Mouse (Mus musculus): ENCODE results near the gene Ccdc92b. TPM values are rescaled to one million over a fixed set of nuclear protein-coding genes. Genes with fewer than 3 reads are reported as not detected.

Gene Ccdc92b
- 0.01 TPM for polyA plus RNA-seq (2012; fragmentation: generic; extraction: Trizol)
- long read RNA-seq, experiment 1 = 0 reads
- long read RNA-seq, experiment 2 = 0 reads

DNA sequence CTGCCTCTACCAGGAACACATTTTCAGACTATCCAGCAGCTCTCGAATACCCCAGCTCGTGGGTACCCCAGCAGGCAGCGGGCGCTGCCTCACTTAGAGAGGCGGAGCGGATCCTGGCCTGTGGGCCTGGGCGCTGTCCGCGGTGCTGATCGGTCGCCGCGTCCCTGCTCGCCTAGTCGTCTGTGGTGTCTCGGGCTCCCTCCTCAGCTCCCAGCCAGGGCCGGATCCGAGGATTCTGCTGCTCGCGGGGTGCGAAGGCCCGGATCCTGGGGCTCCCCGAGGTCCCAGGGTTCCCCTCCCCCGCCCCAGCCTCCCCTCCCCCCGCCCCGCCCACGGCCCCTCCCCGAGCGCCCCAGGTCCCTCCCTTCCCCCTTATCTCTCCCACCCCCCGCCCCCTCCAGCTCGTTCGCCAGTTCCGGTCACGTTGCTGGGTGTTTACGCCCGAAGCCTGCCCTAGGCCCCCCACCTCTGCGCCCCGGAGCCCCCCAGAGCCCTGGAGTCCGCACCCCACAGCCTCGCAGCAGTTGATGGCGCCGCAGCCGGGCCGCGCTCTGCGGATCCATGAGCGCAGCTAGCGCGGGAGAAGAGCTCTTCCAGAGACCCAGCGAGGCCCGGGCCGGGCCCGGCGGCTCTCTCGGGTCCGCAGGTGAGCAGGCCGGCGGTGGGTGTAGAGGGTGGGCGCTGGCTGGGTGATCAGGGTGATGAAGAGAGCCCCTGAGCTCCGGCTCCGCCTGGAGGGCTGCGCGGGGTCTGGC lies at the start of gene Ccdc92b:
Ccdc92b (plus strand) TSS at position 405 of the 755 bp plus-strand sequence.
- Histone ChIP-seq H3K79me3 (ENCODE audit: low read depth) (no peaks in the 10 kb centered on the region), H3K4me3 (ENCODE audit: insufficient read depth, poor library complexity, severe bottlenecking) (no peak within 1 kb of the TSS), H3K36me3 (ENCODE audit: control insufficient read depth, insufficient read depth) (no peaks in the 10 kb centered on the region), H3ac (ENCODE audit: control insufficient read depth, insufficient read length, low read depth) (no peak within 1 kb of the TSS), H3K27me3 (ENCODE audit: control insufficient read depth, insufficient read depth, insufficient read length) (peaks cover 26% of the 10 kb centered on the region), H3K79me2 (ENCODE audit: control insufficient read depth, insufficient read depth) (no peaks in the 10 kb centered on the region)
- no peak for TF ChIP-seq MYOD1 (IDR thresholded peaks at IDR 0.05; ENCODE audit: control insufficient read depth, insufficient read length, low read depth)
- no peak for TF ChIP-seq FOSL1 (IDR thresholded peaks at IDR 0.05; ENCODE audit: insufficient read depth, low read length, poor library complexity, severe bottlenecking)
- no peak for TF ChIP-seq CEBPB (IDR thresholded peaks at IDR 0.05; ENCODE audit: low read depth)

- Histone ChIP-seq H3K27me3 (ENCODE audit: control insufficient read depth, insufficient read depth, insufficient read length) (no peaks in the 10 kb centered on the region), H3K79me2 (ENCODE audit: control insufficient read depth, insufficient read depth) (no peaks in the 10 kb centered on the region), H3ac (ENCODE audit: control insufficient read depth, insufficient read length, low read depth) (no peak overlapping the region), H3K4me3 (ENCODE audit: insufficient read depth, poor library complexity, severe bottlenecking) (no peak overlapping the region), H3K79me3 (ENCODE audit: low read depth) (no peaks in the 10 kb centered on the region), H3K36me3 (ENCODE audit: control insufficient read depth, insufficient read depth) (no peaks in the 10 kb centered on the region)
- TF ChIP-seq CEBPB (IDR thresholded peaks at IDR 0.05; ENCODE audit: low read depth) = no peak
- TF ChIP-seq MYOD1 (IDR thresholded peaks at IDR 0.05; ENCODE audit: control insufficient read depth, insufficient read length, low read depth) = no peak
- no peak for TF ChIP-seq FOSL1 (IDR thresholded peaks at IDR 0.05; ENCODE audit: insufficient read depth, low read length, poor library complexity, severe bottlenecking)
- no peak for TF ChIP-seq USF1 (IDR thresholded peaks at IDR 0.05; ENCODE audit: low read depth)
- TF ChIP-seq MAX (IDR thresholded peaks at IDR 0.05) = no peak
- no peak for TF ChIP-seq CTCF (IDR thresholded peaks at IDR 0.05; ENCODE audit: control insufficient read depth, insufficient read depth, insufficient read length)
- no peak for TF ChIP-seq MYOG (IDR thresholded peaks at IDR 0.05; ENCODE audit: control insufficient read depth, extremely low read depth, insufficient read length)
These were observed 49.7 kb upstream of the Ccdc92b start for GRCm38 (mm10) chr11:74569735-74570134.

- no peaks in the 10 kb centered on the region for H3K79me2 ChIP-seq (ENCODE audit: control insufficient read depth, insufficient read depth)
- no peaks in the 10 kb centered on the region for H3K27me3 ChIP-seq (ENCODE audit: control insufficient read depth, insufficient read depth, insufficient read length)
- H3K36me3 ChIP-seq (ENCODE audit: control insufficient read depth, insufficient read depth) = no peaks in the 10 kb centered on the region
- H3ac ChIP-seq (ENCODE audit: control insufficient read depth, insufficient read length, low read depth) = no peak overlapping the region
- H3K79me3 ChIP-seq (ENCODE audit: low read depth) = no peaks in the 10 kb centered on the region
- peak overlapping the region; percentile 15 for H3K4me3 ChIP-seq (ENCODE audit: insufficient read depth, poor library complexity, severe bottlenecking)
- TF ChIP-seq FOSL1 (IDR thresholded peaks at IDR 0.05; ENCODE audit: insufficient read depth, low read length, poor library complexity, severe bottlenecking) (no peak), MYOG (IDR thresholded peaks at IDR 0.05; ENCODE audit: control insufficient read depth, extremely low read depth, insufficient read length) (no peak), CTCF (IDR thresholded peaks at IDR 0.05; ENCODE audit: control insufficient read depth, insufficient read depth, insufficient read length) (no peak), USF1 (IDR thresholded peaks at IDR 0.05; ENCODE audit: low read depth) (no peak), MYOD1 (IDR thresholded peaks at IDR 0.05; ENCODE audit: control insufficient read depth, insufficient read length, low read depth) (no peak), MAX (IDR thresholded peaks at IDR 0.05) (peak; percentile 16), CEBPB (IDR thresholded peaks at IDR 0.05; ENCODE audit: low read depth) (peak; percentile 98)
These were observed 46.8 kb upstream of the Ccdc92b start for GRCm38 (mm10) chr11:74572459-74573061.

DNA sequence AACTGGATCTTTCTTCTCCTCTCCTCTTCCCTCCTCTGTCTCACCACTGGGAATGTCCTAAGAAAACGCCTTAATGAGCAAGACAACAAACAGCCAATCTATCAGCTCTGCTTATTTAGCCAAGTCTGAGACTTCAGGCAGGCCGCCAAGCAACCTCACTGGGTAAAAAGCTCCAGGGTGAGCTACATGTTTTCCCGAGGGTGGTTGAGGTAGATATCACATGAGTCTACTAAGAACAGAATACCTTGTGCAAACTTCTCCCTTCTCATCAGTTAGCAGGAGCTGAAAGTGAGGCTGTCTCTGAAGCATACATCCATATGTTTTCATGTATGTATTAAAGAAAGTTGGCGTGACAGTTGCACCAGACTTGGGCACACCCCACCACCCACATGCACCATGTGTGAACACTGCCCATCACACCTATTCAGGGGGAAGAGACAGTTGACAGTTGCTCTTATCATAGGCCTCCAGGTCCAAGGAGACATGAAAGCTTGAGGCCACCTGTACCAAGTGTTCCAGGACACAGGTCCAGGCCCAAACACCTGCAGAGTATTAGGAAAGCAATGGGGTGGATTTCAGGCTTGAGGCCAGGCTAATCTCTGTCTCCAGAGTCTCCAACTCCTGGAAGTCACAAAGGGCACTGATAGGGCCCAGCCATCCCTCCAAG lies 44.5 kb upstream of the Ccdc92b start:
- H3K27me3 ChIP-seq (ENCODE audit: control insufficient read depth, insufficient read depth, insufficient read length) = no peaks in the 10 kb centered on the region
- no peak for TF ChIP-seq FOSL1 (IDR thresholded peaks at IDR 0.05; ENCODE audit: insufficient read depth, low read length, poor library complexity, severe bottlenecking)
- no peak for TF ChIP-seq MYOD1 (IDR thresholded peaks at IDR 0.05; ENCODE audit: control insufficient read depth, insufficient read length, low read depth)
- TF ChIP-seq MAX (IDR thresholded peaks at IDR 0.05) = no peak
- no peak for TF ChIP-seq USF1 (IDR thresholded peaks at IDR 0.05; ENCODE audit: low read depth)
- TF ChIP-seq CEBPB (IDR thresholded peaks at IDR 0.05; ENCODE audit: low read depth) = no peak
- TF ChIP-seq CTCF (IDR thresholded peaks at IDR 0.05; ENCODE audit: control insufficient read depth, insufficient read depth, insufficient read length) = no peak
- no peak overlapping the region for H3ac ChIP-seq (ENCODE audit: control insufficient read depth, insufficient read length, low read depth)
- H3K79me2 ChIP-seq (ENCODE audit: control insufficient read depth, insufficient read depth) = no peaks in the 10 kb centered on the region
- H3K4me3 ChIP-seq (ENCODE audit: insufficient read depth, poor library complexity, severe bottlenecking) = no peak overlapping the region
- no peaks in the 10 kb centered on the region for H3K36me3 ChIP-seq (ENCODE audit: control insufficient read depth, insufficient read depth)
- H3K79me3 ChIP-seq (ENCODE audit: low read depth) = no peaks in the 10 kb centered on the region

- no peak for TF ChIP-seq FOSL1 (IDR thresholded peaks at IDR 0.05; ENCODE audit: insufficient read depth, low read length, poor library complexity, severe bottlenecking)
- no peak for TF ChIP-seq CEBPB (IDR thresholded peaks at IDR 0.05; ENCODE audit: low read depth)
- TF ChIP-seq MYOG (IDR thresholded peaks at IDR 0.05; ENCODE audit: control insufficient read depth, extremely low read depth, insufficient read length) = no peak
- TF ChIP-seq MAX (IDR thresholded peaks at IDR 0.05) = no peak
- no peak for TF ChIP-seq CTCF (IDR thresholded peaks at IDR 0.05; ENCODE audit: control insufficient read depth, insufficient read depth, insufficient read length)
- no peak overlapping the region for H3K4me3 ChIP-seq (ENCODE audit: insufficient read depth, poor library complexity, severe bottlenecking)
- no peak overlapping the region for H3ac ChIP-seq (ENCODE audit: control insufficient read depth, insufficient read length, low read depth)
These were observed 43.5 kb upstream of the Ccdc92b start for GRCm38 (mm10) chr11:74575940-74576339.

More at GRCm38 (mm10) chr11:74575940-74576339, 43.5 kb upstream of the Ccdc92b start:
- Histone ChIP-seq H3K27me3 (ENCODE audit: control insufficient read depth, insufficient read depth, insufficient read length) (no peaks in the 10 kb centered on the region), H3K79me3 (ENCODE audit: low read depth) (no peaks in the 10 kb centered on the region), H3K79me2 (ENCODE audit: control insufficient read depth, insufficient read depth) (no peaks in the 10 kb centered on the region), H3K36me3 (ENCODE audit: control insufficient read depth, insufficient read depth) (no peaks in the 10 kb centered on the region)

Data from C2C12 (cell line).